ENCODE assay signal across 23 mouse cellular contexts in the genomic region with DNA sequence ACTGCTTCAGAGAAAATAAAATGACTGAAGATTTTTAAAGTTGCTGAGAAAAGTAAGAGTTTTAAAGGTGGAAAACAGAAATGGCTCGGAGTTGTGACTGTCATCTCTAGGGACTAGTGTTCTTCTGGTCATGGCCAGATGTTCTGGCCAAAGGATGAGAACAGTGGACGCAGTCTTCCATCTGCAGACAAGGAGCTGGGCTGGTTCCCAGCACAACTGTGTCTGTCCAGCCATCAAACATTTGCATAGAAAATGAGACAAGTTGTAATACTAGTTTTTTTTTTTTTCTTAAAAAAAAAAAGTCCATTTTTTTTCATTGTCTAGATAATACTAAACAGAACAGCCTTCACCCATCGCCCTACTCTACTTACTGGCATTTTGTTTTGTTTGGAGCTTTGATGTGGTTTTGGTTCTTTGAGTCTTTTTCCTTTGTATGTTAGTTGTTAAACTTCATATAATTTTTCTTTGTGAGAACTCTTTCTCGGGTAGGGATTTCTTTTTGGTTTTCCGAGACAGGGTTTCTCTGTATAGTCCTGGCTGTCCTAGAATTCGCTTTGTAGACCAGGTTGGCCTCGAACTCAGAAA. TPM values are rescaled to one million over a fixed set of nuclear protein-coding genes. Genes with fewer than 3 reads are reported as not detected.
DNase-seq lines count a peak whose midpoint lies in the region; ATAC-seq and TF ChIP-seq lines count a peak whose summit lies in the region.
"Had no signal": no experiment of that assay in that cellular context is flagged by ENCODE, and none has a peak within 500 bp of the region (broad histone marks: within the 10 kb centered on the region; RNA-seq: fewer than 3 reads in every experiment).

No protein-coding gene starts in this region.

- intact Hi-C loops in gastrocnemius, postnatal 14 days (cut with DNase I; ENCODE audit: low total_unique reads), result loop anchor here (10.0 kb wide), 1 partner anchor 81 kb away; no protein-coding TSS in a partner anchor

- in situ Hi-C loops in CH12.LX (cut with MboI; ENCODE audit: low pct_ligation_motif_present, low pct_unique_long_range_greater_than_20kb, low sequenced_read_pairs), result loop anchor here (25.0 kb wide), 1 partner anchor 1288 kb away; no protein-coding TSS in a partner anchor

- peak; percentile 31 to 48 for DNase-seq in heart, adult 9 months (ENCODE audit: low spot score in 2 of 2)
- DNase-seq in heart, embryonic 10.5 days (ENCODE audit: low spot score), result no peak
- DNase-seq in CH12.LX (ENCODE audit: extremely low read depth), result no peak
- DNase-seq in gastrocnemius, postnatal 14 days, result peak; percentile 58
- peak; percentile 68 for DNase-seq in naive thymus-derived CD4-positive, alpha-beta T cell, adult 2 months (ENCODE audit: low read depth)
- no peak for DNase-seq in layer of hippocampus, postnatal 36 days
- DNase-seq: adrenal gland, postnatal 25 days; cerebellum, adult 11-12 months; cerebellum, postnatal 36 days; kidney, postnatal 4 days; liver, embryonic 13.5 days; lung, postnatal 36 days; right cerebral cortex, adult 18-20 months had no signal

- TF ChIP-seq CTCF in CH12.LX (conservative IDR thresholded peaks at IDR 0.05 in 1 of 2, IDR thresholded peaks at IDR 0.05 in 1 of 2; ENCODE audit: low read depth in 2 of 2, low read length in 2 of 2), result no peak

- H3K27ac ChIP-seq in heart, embryonic 10.5 days, result no peak overlapping the region
- no peak overlapping the region for H3K27ac ChIP-seq in CH12.LX (ENCODE audit: insufficient read depth, low read depth)
- no peak overlapping the region for H3K27ac ChIP-seq in midbrain, embryonic 16.5 days (ENCODE audit: low read length)
- H3K27ac ChIP-seq: embryonic facial prominence, embryonic 15.5 days; heart, embryonic 13.5 days; hindbrain, embryonic 12.5 days; kidney, embryonic 15.5 days; limb, embryonic 13.5 days; liver, embryonic 13.5 days; neural tube, embryonic 12.5 days had no signal

- H3K9me3 ChIP-seq in heart, embryonic 10.5 days, result no peaks in the 10 kb centered on the region
- no peaks in the 10 kb centered on the region for H3K9me3 ChIP-seq in CH12.LX (replicated peaks; ENCODE audit: low read length)
- no peaks in the 10 kb centered on the region for H3K9me3 ChIP-seq in midbrain, embryonic 16.5 days (replicated peaks; ENCODE audit: control insufficient read depth, low read length, poor library complexity, severe bottlenecking)
- H3K9me3 ChIP-seq: embryonic facial prominence, embryonic 15.5 days; heart, embryonic 13.5 days; hindbrain, embryonic 12.5 days; kidney, embryonic 15.5 days; limb, embryonic 13.5 days; liver, embryonic 13.5 days; neural tube, embryonic 12.5 days had no signal

- H3K9ac ChIP-seq in CH12.LX (ENCODE audit: insufficient read depth, low read depth), result no peak overlapping the region
- no peak overlapping the region for H3K9ac ChIP-seq in midbrain, embryonic 16.5 days (ENCODE audit: low read depth, low read length)
- H3K9ac ChIP-seq: embryonic facial prominence, embryonic 15.5 days; heart, embryonic 13.5 days; hindbrain, embryonic 12.5 days; kidney, embryonic 15.5 days; limb, embryonic 13.5 days; liver, embryonic 13.5 days; lung, embryonic 14.5 days; neural tube, embryonic 12.5 days had no signal

- no peak for TF ChIP-seq RAD21 in CH12.LX (IDR thresholded peaks at IDR 0.05; ENCODE audit: low read depth, low read length)

- TF ChIP-seq EP300 in CH12.LX (IDR thresholded peaks at IDR 0.05; ENCODE audit: low read length), result no peak

- dilution Hi-C loops in CH12.LX (cut with MboI; ENCODE audit: extremely low pct_ligation_motif_present, extremely low pct_unique_long_range_greater_than_20kb, low sequenced_read_pairs), result no loop called here

- ATAC-seq in midbrain, embryonic 16.5 days, result no peak
- ATAC-seq: forebrain, embryonic 16.5 days; Patski had no signal

- TF ChIP-seq POLR2A in CH12.LX (IDR thresholded peaks at IDR 0.05; ENCODE audit: low read depth, low read length), result no peak

- peaks cover 21% of the 10 kb centered on the region for H3K4me1 ChIP-seq in heart, embryonic 10.5 days
- H3K4me1 ChIP-seq in CH12.LX (ENCODE audit: control insufficient read depth in 1 of 2, insufficient read depth in 2 of 2), result peaks cover 0 to 36% of the 10 kb centered on the region in 2 experiments; a peak in 2 of 4 replicates
- peaks cover under 1% of the 10 kb centered on the region; the same call in 1 of the 2 replicates for H3K4me1 ChIP-seq in midbrain, embryonic 16.5 days (ENCODE audit: control insufficient read depth, insufficient read depth, low read length)

- H3K4me2 ChIP-seq in CH12.LX (ENCODE audit: insufficient read depth, low read depth, poor library complexity, severe bottlenecking), result no peak overlapping the region
- H3K4me2 ChIP-seq in midbrain, embryonic 16.5 days (ENCODE audit: low read length), result no peak overlapping the region
- H3K4me2 ChIP-seq: embryonic facial prominence, embryonic 15.5 days; heart, embryonic 13.5 days; hindbrain, embryonic 12.5 days; kidney, embryonic 15.5 days; limb, embryonic 13.5 days; liver, embryonic 13.5 days; lung, embryonic 14.5 days; neural tube, embryonic 12.5 days had no signal

- no peak overlapping the region for H3K4me3 ChIP-seq in heart, embryonic 10.5 days
- no peak overlapping the region for H3K4me3 ChIP-seq in CH12.LX (replicated peaks in 1 of 3; ENCODE audit: low read depth in 2 of 3, low read length in 2 of 3, poor library complexity in 1 of 3)
- H3K4me3 ChIP-seq in midbrain, embryonic 16.5 days (ENCODE audit: low read depth, low read length), result no peak overlapping the region
- H3K4me3 ChIP-seq: embryonic facial prominence, embryonic 15.5 days; heart, embryonic 13.5 days; hindbrain, embryonic 12.5 days; kidney, embryonic 15.5 days; limb, embryonic 13.5 days; liver, embryonic 13.5 days; neural tube, embryonic 12.5 days had no signal

- peaks cover 22% of the 10 kb centered on the region; the same call in 1 of the 2 replicates for H3K79me2 ChIP-seq in CH12.LX (replicated peaks; ENCODE audit: control insufficient read depth, extremely low read depth, insufficient read depth, poor library complexity, severe bottlenecking)

- H3K36me3 ChIP-seq in heart, embryonic 10.5 days, result 0 out of 2 replicates have a peak, but pooled peaks cover 6% of the 10 kb centered on the region
- H3K36me3 ChIP-seq in CH12.LX (replicated peaks in 1 of 2; ENCODE audit: control insufficient read depth in 1 of 2, insufficient read depth in 1 of 2, low read length in 1 of 2), result peaks cover 8 to 72% of the 10 kb centered on the region in 2 experiments
- no peaks in the 10 kb centered on the region for H3K36me3 ChIP-seq in midbrain, embryonic 16.5 days (ENCODE audit: control insufficient read depth, insufficient read depth, low read length)
- H3K36me3 ChIP-seq: embryonic facial prominence, embryonic 15.5 days; hindbrain, embryonic 12.5 days; neural tube, embryonic 12.5 days had no signal

- WGBS in heart, embryonic 10.5 days, result 95% methylated on average over 7 of the region's 7 CpGs
- WGBS in midbrain, embryonic 16.5 days, result 97% methylated on average over 7 of the region's 7 CpGs

- H3K27me3 ChIP-seq in heart, embryonic 10.5 days (ENCODE audit: insufficient read depth, poor library complexity, severe bottlenecking), result no peaks in the 10 kb centered on the region
- H3K27me3 ChIP-seq in CH12.LX (replicated peaks), result no peaks in the 10 kb centered on the region
- no peaks in the 10 kb centered on the region for H3K27me3 ChIP-seq in midbrain, embryonic 16.5 days (ENCODE audit: control insufficient read depth, insufficient read depth, low read depth, low read length)
- H3K27me3 ChIP-seq: embryonic facial prominence, embryonic 15.5 days; heart, embryonic 13.5 days; hindbrain, embryonic 12.5 days; kidney, embryonic 15.5 days; limb, embryonic 13.5 days; liver, embryonic 13.5 days; neural tube, embryonic 12.5 days; Patski had no signal

TF ChIP-seq in CH12.LX, 34 proteins besides CTCF, POLR2A, EP300 and RAD21:
- no peak for TF ChIP-seq MEF2A (IDR thresholded peaks at IDR 0.05; ENCODE audit: borderline replicate concordance, low read depth, low read length)
- no peak for TF ChIP-seq MYC (IDR thresholded peaks at IDR 0.05; ENCODE audit: low read depth, low read length)
- TF ChIP-seq ZNF384 (IDR thresholded peaks at IDR 0.05; ENCODE audit: low read depth, low read length), result peak; percentile 45; the same call in 1 of the 2 replicates
- no peak for TF ChIP-seq ETS1 (conservative IDR thresholded peaks at IDR 0.05; ENCODE audit: low read depth, low read length)
- no peak for TF ChIP-seq JUND (conservative IDR thresholded peaks at IDR 0.05; ENCODE audit: low read depth, low read length)
- TF ChIP-seq POLR2AphosphoS2 (IDR thresholded peaks at IDR 0.05; ENCODE audit: low read depth, low read length), result no peak
TF ChIP-seq in CH12.LX: peak in this region for 1.

RNA-seq across cellular contexts. Expression of a gene that starts 23.6 kb away (rescaled TPM):
- polyA plus RNA-seq in heart, embryonic 10.5 days (2016; fragmentation: Nextera tagmentation; extraction: Ambion mirVana), result 69.6 and 80.0 TPM in 2 replicates
- total RNA-seq in CH12.LX (2012; rRNA removed) (54.1 and 60.5 TPM in 2 replicates), CH12.LX (2014; rRNA removed) (98.5 and 104 TPM in 2 replicates)
- polyA plus RNA-seq in CH12.LX (2012; ENCODE audit: insufficient read length, low read depth), result 137 and 143 TPM in 2 replicates
- total RNA-seq in gastrocnemius, postnatal 14 days (2021), result 10 to 100 TPM; 32.4 to 37.7 TPM
- total RNA-seq in layer of hippocampus, postnatal 36 days (2021), result 10 to 100 TPM; 50.7 to 61.0 TPM
- 38.7 and 42.6 TPM in 2 replicates for polyA plus RNA-seq in midbrain, embryonic 16.5 days (2015; fragmentation: Nextera tagmentation; extraction: Ambion mirVana)

Comparison
In these comparisons a context has a peak if more than half of its experiments do, and no peak if none do; other contexts are left out.
1. DNase-seq: peak in heart, adult 9 months (2 of 2), gastrocnemius, postnatal 14 days (single experiment) and naive thymus-derived CD4-positive, alpha-beta T cell, adult 2 months (single experiment); none in heart, embryonic 10.5 days (single experiment), CH12.LX (single experiment) and layer of hippocampus, postnatal 36 days (0 of 2).